Mouse (Mus musculus): ENCODE data around the gene Siae.

The Siae gene

GRCm38 (mm10) chr9:37600538-37601205 lies 45.2 kb downstream of the Siae start:
- Histone ChIP-seq H3K27me3 (ENCODE audit: insufficient read depth, low read length) (0 out of 2 replicates have a peak, but pooled peaks cover 5% of the 10 kb centered on the region), H3K4me3 (replicated peaks; ENCODE audit: low read length) (no peak overlapping the region), H3K4me1 (replicated peaks; ENCODE audit: low read depth, low read length) (no peaks in the 10 kb centered on the region), H3K36me3 (ENCODE audit: insufficient read depth, low read length) (no peaks in the 10 kb centered on the region), H3K9me3 (ENCODE audit: low read length) (no peaks in the 10 kb centered on the region)
- no peak for TF ChIP-seq NANOG (IDR thresholded peaks at IDR 0.05; ENCODE audit: borderline replicate concordance, low read length)
- TF ChIP-seq POU5F1 (IDR thresholded peaks at IDR 0.05; ENCODE audit: borderline replicate concordance, low read length), result no peak
- TF ChIP-seq CTCF (conservative IDR thresholded peaks at IDR 0.05; ENCODE audit: low read length), result no peak

GRCm38 (mm10) chr9:37605089-37605488 lies 49.6 kb downstream of the Siae start:
- no peaks in the 10 kb centered on the region for H3K4me1 ChIP-seq (replicated peaks; ENCODE audit: low read depth, low read length)
- TF ChIP-seq POU5F1 (IDR thresholded peaks at IDR 0.05; ENCODE audit: borderline replicate concordance, low read length), result no peak
- no peak for TF ChIP-seq NANOG (IDR thresholded peaks at IDR 0.05; ENCODE audit: borderline replicate concordance, low read length)
- no peak for TF ChIP-seq CTCF (conservative IDR thresholded peaks at IDR 0.05; ENCODE audit: low read length)
- 0 out of 2 replicates have a peak, but pooled peaks cover 5% of the 10 kb centered on the region for H3K27me3 ChIP-seq (ENCODE audit: insufficient read depth, low read length)
- H3K4me3 ChIP-seq (replicated peaks; ENCODE audit: low read length), result no peak overlapping the region
- no peaks in the 10 kb centered on the region for H3K36me3 ChIP-seq (ENCODE audit: insufficient read depth, low read length)
- H3K9me3 ChIP-seq (ENCODE audit: low read length), result no peaks in the 10 kb centered on the region

- Histone ChIP-seq H3K4me1 (replicated peaks; ENCODE audit: low read depth, low read length) (peaks cover 21% of the 10 kb centered on the region), H3K36me3 (ENCODE audit: insufficient read depth, low read length) (no peaks in the 10 kb centered on the region), H3K27me3 (ENCODE audit: insufficient read depth, low read length) (no peaks in the 10 kb centered on the region), H3K4me3 (replicated peaks; ENCODE audit: low read length) (no peak overlapping the region), H3K9me3 (ENCODE audit: low read length) (no peaks in the 10 kb centered on the region)
- no peak for TF ChIP-seq POU5F1 (IDR thresholded peaks at IDR 0.05; ENCODE audit: borderline replicate concordance, low read length)
- no peak for TF ChIP-seq NANOG (IDR thresholded peaks at IDR 0.05; ENCODE audit: borderline replicate concordance, low read length)
- no peak for TF ChIP-seq CTCF (conservative IDR thresholded peaks at IDR 0.05; ENCODE audit: low read length)
Observed at GRCm38 (mm10) chr9:37609558-37609957, 54.1 kb downstream of the Siae start.

- Histone ChIP-seq H3K9me3 (ENCODE audit: low read length) (no peaks in the 10 kb centered on the region), H3K36me3 (ENCODE audit: insufficient read depth, low read length) (no peaks in the 10 kb centered on the region), H3K4me1 (replicated peaks; ENCODE audit: low read depth, low read length) (peaks cover 21% of the 10 kb centered on the region), H3K27me3 (ENCODE audit: insufficient read depth, low read length) (no peaks in the 10 kb centered on the region), H3K4me3 (replicated peaks; ENCODE audit: low read length) (peak within 1 kb of the TSS; percentile 87)
- TF ChIP-seq NANOG (IDR thresholded peaks at IDR 0.05; ENCODE audit: borderline replicate concordance, low read length) (no peak), CTCF (conservative IDR thresholded peaks at IDR 0.05; ENCODE audit: low read length) (no peak), POU5F1 (IDR thresholded peaks at IDR 0.05; ENCODE audit: borderline replicate concordance, low read length) (no peak)
Observed at GRCm38 (mm10) chr9:37613182-37613910, 57.8 kb downstream of the Siae start, which contains the start of gene Spa17. Gene Spa17 (minus strand): TSS chr9:37613722.

- TF ChIP-seq POU5F1 (IDR thresholded peaks at IDR 0.05; ENCODE audit: borderline replicate concordance, low read length) (no peak), CTCF (conservative IDR thresholded peaks at IDR 0.05; ENCODE audit: low read length) (no peak), NANOG (IDR thresholded peaks at IDR 0.05; ENCODE audit: borderline replicate concordance, low read length) (no peak)
- Histone ChIP-seq H3K4me3 (replicated peaks; ENCODE audit: low read length) (peak overlapping the region; percentile 87), H3K27me3 (ENCODE audit: insufficient read depth, low read length) (no peaks in the 10 kb centered on the region), H3K9me3 (ENCODE audit: low read length) (no peaks in the 10 kb centered on the region), H3K4me1 (replicated peaks; ENCODE audit: low read depth, low read length) (peaks cover 21% of the 10 kb centered on the region), H3K36me3 (ENCODE audit: insufficient read depth, low read length) (no peaks in the 10 kb centered on the region)
Observed at GRCm38 (mm10) chr9:37613911-37614280, 58.4 kb downstream of the Siae start.

- H3K36me3 ChIP-seq (ENCODE audit: insufficient read depth, low read length), result no peaks in the 10 kb centered on the region
- H3K9me3 ChIP-seq (ENCODE audit: low read length), result no peaks in the 10 kb centered on the region
- no peaks in the 10 kb centered on the region for H3K27me3 ChIP-seq (ENCODE audit: insufficient read depth, low read length)
- TF ChIP-seq NANOG (IDR thresholded peaks at IDR 0.05; ENCODE audit: borderline replicate concordance, low read length), result no peak
- no peak for TF ChIP-seq CTCF (conservative IDR thresholded peaks at IDR 0.05; ENCODE audit: low read length)
- TF ChIP-seq POU5F1 (IDR thresholded peaks at IDR 0.05; ENCODE audit: borderline replicate concordance, low read length), result no peak
- peak overlapping the region; percentile 87 for H3K4me3 ChIP-seq (replicated peaks; ENCODE audit: low read length)
- peaks cover 21% of the 10 kb centered on the region for H3K4me1 ChIP-seq (replicated peaks; ENCODE audit: low read depth, low read length)
Observed at GRCm38 (mm10) chr9:37614316-37614715, 58.8 kb downstream of the Siae start.

GRCm38 (mm10) chr9:37615220-37615619 lies 59.7 kb downstream of the Siae start:
- Histone ChIP-seq H3K9me3 (ENCODE audit: low read length) (no peaks in the 10 kb centered on the region), H3K27me3 (ENCODE audit: insufficient read depth, low read length) (no peaks in the 10 kb centered on the region), H3K36me3 (ENCODE audit: insufficient read depth, low read length) (no peaks in the 10 kb centered on the region), H3K4me1 (replicated peaks; ENCODE audit: low read depth, low read length) (peaks cover 21% of the 10 kb centered on the region), H3K4me3 (replicated peaks; ENCODE audit: low read length) (no peak overlapping the region)
- no peak for TF ChIP-seq CTCF (conservative IDR thresholded peaks at IDR 0.05; ENCODE audit: low read length)
- TF ChIP-seq NANOG (IDR thresholded peaks at IDR 0.05; ENCODE audit: borderline replicate concordance, low read length), result no peak
- TF ChIP-seq POU5F1 (IDR thresholded peaks at IDR 0.05; ENCODE audit: borderline replicate concordance, low read length), result no peak

- no peak overlapping the region for H3K4me3 ChIP-seq (replicated peaks; ENCODE audit: low read length)
- TF ChIP-seq CTCF (conservative IDR thresholded peaks at IDR 0.05; ENCODE audit: low read length) (peak; percentile 27), NANOG (IDR thresholded peaks at IDR 0.05; ENCODE audit: borderline replicate concordance, low read length) (no peak)
- peaks cover 27% of the 10 kb centered on the region for H3K4me1 ChIP-seq (replicated peaks; ENCODE audit: low read depth, low read length)
- no peaks in the 10 kb centered on the region for H3K9me3 ChIP-seq (ENCODE audit: low read length)
- H3K36me3 ChIP-seq (ENCODE audit: insufficient read depth, low read length), result no peaks in the 10 kb centered on the region
- no peaks in the 10 kb centered on the region for H3K27me3 ChIP-seq (ENCODE audit: insufficient read depth, low read length)
Observed at GRCm38 (mm10) chr9:37616770-37617169, 61.3 kb downstream of the Siae start.

All from E14TG2a.4 (cell line).